Mouse (Mus musculus) megakaryocyte, embryonic 14.5 days (primary cell): ENCODE results near the gene Chrna1. TPM values are rescaled to one million over a fixed set of nuclear protein-coding genes. Genes with fewer than 3 reads are reported as not detected.

Experiments used
- H3K27me3 ChIP-seq: replicated peaks from 2 replicates; pipeline ENCODE3; 2012; ENCODE audit warnings: inconsistent platforms
- H3K36me3 ChIP-seq: replicated peaks from 2 replicates; pipeline ENCODE3; 2012; ENCODE audit warnings: low read length, inconsistent platforms, mixed read lengths
- H3K4me1 ChIP-seq: 2 replicates; pipeline ENCODE4 v1.6.1; 2012; ENCODE audit warnings: inconsistent platforms
- H3K4me3 ChIP-seq: replicated peaks from 2 replicates; pipeline ENCODE3; 2012; ENCODE audit warnings: moderate library complexity, mild to moderate bottlenecking, inconsistent platforms
- H3K9me3 ChIP-seq: 2 replicates; pipeline ENCODE4 v1.6.1; 2012; ENCODE audit warnings: inconsistent platforms
- FLI1 ChIP-seq: IDR thresholded peaks from 2 replicates; pipeline ENCODE4 v1.6.1; 2012; ENCODE audit warnings: low read length, inconsistent platforms, mixed read lengths
- GATA1 ChIP-seq: IDR thresholded peaks from 3 replicates; pipeline ENCODE4 v1.6.1; 2012; ENCODE audit warnings: mixed read lengths, low read length, inconsistent platforms, borderline replicate concordance
- polyA plus RNA-seq: library from polyadenylated mRNA; stranded (reverse); fragments of >175 nt; gene quantifications from 2 replicates; pipeline ENCODE4 v1.2.3, GENCODE M21; 2012; ENCODE audit warnings: low replicate concordance; ENCODE audit not compliant: insufficient read depth

Chrna1 gene
- polyA plus RNA-seq, 1 experiment, result not detected

DNA sequence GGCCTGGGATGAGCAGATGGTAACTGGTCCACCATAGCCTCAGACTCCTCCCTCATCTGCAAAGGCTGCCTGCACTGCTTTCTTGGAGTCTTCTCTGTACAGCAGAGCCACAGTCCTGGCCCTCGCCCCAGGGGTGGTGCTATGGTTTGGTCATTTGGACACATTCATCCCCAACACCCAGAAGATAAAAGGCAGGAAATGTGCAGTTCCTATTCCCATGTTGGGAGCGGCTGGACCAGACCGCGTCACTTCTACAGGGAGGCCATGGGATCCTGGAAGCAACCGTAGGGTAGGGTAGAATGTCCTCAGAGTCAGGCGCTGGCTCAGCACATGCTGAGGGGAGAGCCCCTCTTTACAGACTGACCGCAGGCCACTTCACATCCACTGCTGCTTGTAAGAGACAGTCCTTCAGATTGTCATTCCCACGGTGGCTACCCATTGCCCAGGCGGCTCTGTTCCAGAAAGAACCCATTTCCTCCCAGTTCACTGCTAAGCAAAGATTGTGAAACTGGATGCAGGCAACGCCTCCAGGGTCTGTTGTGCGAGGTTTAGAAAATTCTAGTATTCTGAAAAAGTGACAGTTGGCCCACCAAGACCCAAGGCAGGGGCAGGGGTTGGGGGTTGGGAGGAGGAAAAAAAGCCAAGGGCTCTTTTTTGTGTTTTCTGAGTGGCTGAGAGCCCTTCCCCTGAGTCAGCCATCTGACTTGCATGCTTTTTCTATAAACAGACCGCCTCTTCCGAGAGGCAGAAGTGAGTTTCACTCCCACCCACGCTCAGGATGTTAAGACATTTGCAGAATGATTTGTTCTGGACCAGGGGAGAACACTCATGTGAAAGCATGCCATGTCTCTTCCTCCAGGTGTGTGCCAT, 12.3 kb upstream of the Chrna1 start:
- Histone ChIP-seq H3K4me3 (peak overlapping the region; percentile 88), H3K9me3 (no peaks in the 10 kb centered on the region), H3K27me3 (peaks cover 25% of the 10 kb centered on the region), H3K36me3 (no peaks in the 10 kb centered on the region), H3K4me1 (peaks cover 78% of the 10 kb centered on the region)
- TF ChIP-seq FLI1 (no peak), GATA1 (no peak)

DNA sequence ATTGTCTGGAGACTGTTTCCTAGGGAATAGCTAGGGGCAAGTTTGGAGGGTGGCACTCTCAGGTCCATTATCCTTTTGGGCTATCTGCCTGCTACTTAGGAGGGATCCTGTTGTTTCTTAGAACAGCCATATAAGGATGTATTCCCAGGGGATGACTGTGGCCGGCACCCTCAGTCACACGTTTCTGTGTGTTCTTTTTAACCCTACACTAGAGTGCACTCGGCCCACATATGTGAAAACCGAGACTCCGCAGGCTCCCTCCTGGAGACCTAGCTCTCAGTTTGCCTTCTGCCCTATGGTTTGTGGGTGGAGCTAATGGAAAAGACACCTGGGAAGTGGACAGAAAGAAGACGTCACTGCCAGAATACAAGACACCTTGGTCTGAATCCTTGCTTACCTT, 11.1 kb upstream of the Chrna1 start:
- Histone ChIP-seq H3K27me3 (peaks cover 28% of the 10 kb centered on the region), H3K4me3 (no peak overlapping the region), H3K4me1 (peaks cover 74% of the 10 kb centered on the region), H3K36me3 (no peaks in the 10 kb centered on the region), H3K9me3 (no peaks in the 10 kb centered on the region)
- TF ChIP-seq GATA1 (no peak), FLI1 (no peak)

DNA sequence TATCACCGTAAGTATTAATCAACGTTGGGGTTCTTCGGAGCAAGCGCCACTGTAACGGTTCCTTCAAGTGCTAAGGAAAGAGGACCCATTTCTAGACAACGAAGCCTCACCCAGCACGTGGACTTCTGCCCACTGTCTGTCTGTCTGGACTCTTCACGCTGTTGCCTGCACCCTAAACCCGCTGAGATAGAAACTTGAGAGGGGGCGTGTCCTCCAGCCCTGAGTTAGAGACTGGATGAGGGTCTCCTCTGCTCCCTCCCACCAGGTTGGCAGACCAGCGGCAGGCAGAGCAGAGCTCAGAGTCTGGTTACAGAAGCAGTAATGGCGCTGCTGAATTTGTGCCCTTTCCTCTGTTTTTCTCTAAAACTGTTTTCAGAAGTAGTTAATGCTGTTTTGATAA, 10.0 kb upstream of the Chrna1 start:
- H3K36me3 ChIP-seq, result no peaks in the 10 kb centered on the region
- H3K4me1 ChIP-seq, result peaks cover 74% of the 10 kb centered on the region
- peak overlapping the region; percentile 16 for H3K4me3 ChIP-seq
- TF ChIP-seq GATA1 (no peak), FLI1 (no peak)
- no peaks in the 10 kb centered on the region for H3K9me3 ChIP-seq
- H3K27me3 ChIP-seq, result peaks cover 29% of the 10 kb centered on the region

- Histone ChIP-seq H3K36me3 (no peaks in the 10 kb centered on the region), H3K9me3 (no peaks in the 10 kb centered on the region), H3K27me3 (peaks cover 26% of the 10 kb centered on the region), H3K4me1 (peaks cover 71% of the 10 kb centered on the region), H3K4me3 (no peak overlapping the region)
- TF ChIP-seq FLI1, result no peak
- no peak for TF ChIP-seq GATA1
Measured at GRCm38 (mm10) chr2:73588951-73589350, 8.8 kb upstream of the Chrna1 start.

GRCm38 (mm10) chr2:73587109-73587506, 7.0 kb upstream of the Chrna1 start:
- peaks cover 31% of the 10 kb centered on the region for H3K27me3 ChIP-seq
- no peaks in the 10 kb centered on the region for H3K36me3 ChIP-seq
- no peaks in the 10 kb centered on the region for H3K9me3 ChIP-seq
- H3K4me1 ChIP-seq, result peaks cover 61% of the 10 kb centered on the region
- no peak for TF ChIP-seq GATA1
- TF ChIP-seq FLI1, result no peak
- H3K4me3 ChIP-seq, result no peak overlapping the region

DNA sequence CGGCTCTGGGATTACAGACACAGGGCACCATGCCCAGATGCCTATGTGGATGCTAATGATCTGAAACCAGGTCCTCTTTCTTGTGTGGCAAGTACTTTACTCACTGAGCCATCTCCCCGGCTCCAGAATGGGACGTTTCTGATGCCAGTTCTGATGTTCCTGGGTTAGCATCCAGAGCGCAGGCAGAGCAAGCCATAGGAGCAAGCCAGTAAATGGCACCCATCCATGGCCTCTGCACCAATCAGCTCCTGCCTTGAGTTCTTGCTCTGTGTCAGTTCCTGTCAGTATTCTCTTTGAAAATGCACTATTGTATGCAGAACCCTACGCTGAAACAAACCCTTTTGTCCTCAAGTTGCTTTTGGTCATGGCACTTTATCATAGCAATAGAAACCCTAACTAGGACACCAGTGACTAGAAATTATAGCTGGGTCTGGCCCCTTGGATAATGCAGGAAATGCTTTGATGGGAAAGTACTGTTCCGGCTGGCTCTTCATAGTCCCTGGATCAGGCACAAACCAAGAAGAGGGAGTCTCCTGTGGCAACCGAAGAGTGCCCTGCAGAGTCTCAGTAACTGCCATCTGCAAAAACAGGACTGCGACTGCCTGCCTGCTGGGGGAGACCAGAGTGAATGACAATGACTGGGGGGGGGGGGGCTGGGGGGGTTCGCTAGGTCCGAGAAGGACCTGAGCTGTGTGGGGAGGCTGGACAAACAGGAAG, 6.4 kb upstream of the Chrna1 start:
- H3K9me3 ChIP-seq, result no peaks in the 10 kb centered on the region
- H3K27me3 ChIP-seq, result peaks cover 31% of the 10 kb centered on the region
- TF ChIP-seq FLI1 (no peak), GATA1 (no peak)

DNA sequence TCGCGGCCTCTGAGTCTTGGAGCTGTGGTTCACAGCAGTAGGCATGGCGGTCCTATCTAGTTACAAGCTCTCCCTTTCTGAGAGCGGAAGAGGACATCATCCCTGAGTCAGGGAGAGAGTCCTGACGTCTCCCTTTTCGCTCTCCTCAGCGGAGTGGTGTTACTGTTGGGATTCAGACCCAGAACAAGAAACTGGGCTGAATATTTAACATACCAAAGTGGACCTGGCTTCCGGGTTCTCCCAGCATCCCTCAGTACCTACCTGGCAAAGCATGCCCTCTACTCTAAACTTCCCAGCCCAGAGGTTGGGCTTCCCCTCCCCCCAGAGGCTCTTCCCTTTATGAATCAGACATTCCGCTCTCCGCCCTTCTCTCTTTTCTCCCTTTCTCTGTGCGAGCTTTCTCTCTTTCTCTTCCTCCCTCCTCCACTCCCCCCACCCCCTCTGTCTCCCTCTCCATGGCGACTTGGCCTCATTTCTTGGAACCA, 5.3 kb upstream of the Chrna1 start:
- Histone ChIP-seq H3K9me3 (no peaks in the 10 kb centered on the region), H3K27me3 (peaks cover 23% of the 10 kb centered on the region), H3K4me1 (peaks cover 44% of the 10 kb centered on the region), H3K36me3 (no peaks in the 10 kb centered on the region), H3K4me3 (peak overlapping the region; percentile 46)
- no peak for TF ChIP-seq GATA1
- no peak for TF ChIP-seq FLI1

More for the DNA sequence above, 6.4 kb upstream of the Chrna1 start:
- H3K4me1 ChIP-seq, result peaks cover 55% of the 10 kb centered on the region
- no peak overlapping the region for H3K4me3 ChIP-seq
- no peaks in the 10 kb centered on the region for H3K36me3 ChIP-seq

DNA sequence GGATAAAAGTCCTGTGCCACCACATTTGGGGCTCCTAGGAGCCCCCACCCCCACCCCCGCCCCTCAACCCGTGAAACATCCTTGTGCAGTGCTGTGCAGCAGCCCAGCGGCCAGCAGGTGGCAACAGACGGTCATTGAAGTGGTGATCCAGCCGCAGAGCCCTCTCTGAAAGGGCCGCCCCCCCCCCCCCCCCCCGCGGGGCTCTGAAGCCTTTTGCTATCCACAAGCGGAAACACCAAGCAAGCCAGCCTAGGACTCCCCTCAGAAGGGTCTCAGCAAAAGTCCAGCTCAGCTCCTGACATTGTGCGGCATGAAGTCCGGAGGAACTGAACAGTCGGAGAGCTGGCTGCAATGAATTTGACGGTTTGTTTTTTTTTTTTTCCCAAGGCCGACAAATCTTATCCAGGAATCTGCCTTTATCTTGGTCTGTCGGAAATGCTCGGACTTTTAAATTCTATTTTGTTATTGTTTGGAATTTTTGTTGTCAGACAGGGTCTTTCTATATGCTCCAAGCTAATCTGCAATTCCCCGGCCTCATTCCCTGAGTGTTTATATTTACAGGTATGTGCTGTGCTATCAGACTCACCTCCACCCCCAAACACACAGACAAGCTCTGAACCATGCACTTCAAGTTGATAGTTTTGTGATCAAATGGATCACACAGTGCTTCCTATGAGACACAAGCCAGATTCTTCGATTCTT, 4.7 kb upstream of the Chrna1 start:
- H3K4me3 ChIP-seq, result peak overlapping the region; percentile 90

GRCm38 (mm10) chr2:73580720-73581119, 582 bp upstream of the Chrna1 start:
- Histone ChIP-seq H3K4me3 (no peak overlapping the region), H3K4me1 (peaks cover 29% of the 10 kb centered on the region), H3K9me3 (no peaks in the 10 kb centered on the region), H3K27me3 (peaks cover 25% of the 10 kb centered on the region), H3K36me3 (no peaks in the 10 kb centered on the region)
- TF ChIP-seq FLI1, result no peak
- TF ChIP-seq GATA1, result no peak

More for the DNA sequence above, 4.7 kb upstream of the Chrna1 start:
- no peaks in the 10 kb centered on the region for H3K36me3 ChIP-seq
- peaks cover 44% of the 10 kb centered on the region for H3K4me1 ChIP-seq
- H3K27me3 ChIP-seq, result peaks cover 22% of the 10 kb centered on the region
- H3K9me3 ChIP-seq, result no peaks in the 10 kb centered on the region
- TF ChIP-seq FLI1 (no peak), GATA1 (no peak)
